Mouse (Mus musculus): ENCODE measurements at regions not wholly inside any gene's neighbourhood (a gene's known extent, or its start where the extent isn't known, plus 50 kb on each side); places are given as distances from the start of the nearest gene placed in this dataset.

DNA sequence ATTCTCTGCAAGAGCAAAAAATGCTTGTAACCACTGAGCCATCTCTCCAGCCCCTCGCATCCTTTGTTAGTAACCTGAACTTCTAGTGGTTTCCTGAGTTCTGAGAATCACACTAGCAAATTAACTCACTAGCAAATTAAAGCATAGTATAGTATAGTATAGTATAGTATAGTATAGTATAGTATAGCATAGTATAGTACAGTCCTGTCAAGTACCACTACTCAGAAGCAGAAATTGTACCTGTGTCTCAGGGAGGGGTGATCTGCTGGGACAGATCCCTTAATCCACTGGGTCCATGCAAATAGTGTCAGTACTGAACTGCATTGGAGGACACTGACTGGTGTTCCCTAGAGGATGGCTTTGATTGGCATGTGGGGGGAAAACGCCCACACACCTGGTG, 76.2 kb downstream of the Dyrk2 start:
- intact Hi-C loops (cut with DNase I) = no loop called here
- DNase-seq (ENCODE audit: low spot score in 2 of 2) = no peak

DNA sequence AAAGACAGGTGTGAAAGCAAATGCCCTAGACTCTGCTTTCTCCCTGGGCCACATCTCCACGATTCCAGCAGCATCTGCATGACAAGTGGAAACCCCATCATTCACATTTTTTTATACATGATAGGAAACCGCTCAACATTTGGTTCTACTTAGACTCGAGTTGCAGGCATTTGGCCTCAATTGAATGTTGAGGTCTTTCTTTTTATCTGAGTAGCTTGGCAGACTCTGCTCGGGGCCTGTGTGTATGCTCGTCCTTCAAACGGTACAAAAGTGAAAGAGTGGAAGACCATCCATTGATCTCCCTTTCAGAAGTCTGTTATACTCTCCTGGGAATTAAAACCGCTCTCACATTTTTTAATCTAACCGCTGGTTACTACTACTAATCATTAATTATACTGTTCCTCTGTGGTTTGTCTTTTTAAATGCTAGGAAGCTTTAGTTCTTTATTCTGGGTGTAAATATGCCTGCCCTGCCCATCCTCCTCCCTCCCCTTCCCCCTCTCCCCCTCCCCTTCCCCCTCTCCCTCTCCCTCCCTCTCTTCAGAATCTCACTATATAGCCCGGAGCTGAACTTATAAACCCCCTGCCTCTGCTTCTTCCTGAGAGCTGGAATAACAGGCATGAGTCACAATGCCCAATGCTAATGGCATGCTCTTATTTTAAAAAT, 75.5 kb downstream of the Dyrk2 start:
- intact Hi-C loops (cut with DNase I) = no loop called here
- no peak for DNase-seq (ENCODE audit: low spot score in 2 of 2)

DNA sequence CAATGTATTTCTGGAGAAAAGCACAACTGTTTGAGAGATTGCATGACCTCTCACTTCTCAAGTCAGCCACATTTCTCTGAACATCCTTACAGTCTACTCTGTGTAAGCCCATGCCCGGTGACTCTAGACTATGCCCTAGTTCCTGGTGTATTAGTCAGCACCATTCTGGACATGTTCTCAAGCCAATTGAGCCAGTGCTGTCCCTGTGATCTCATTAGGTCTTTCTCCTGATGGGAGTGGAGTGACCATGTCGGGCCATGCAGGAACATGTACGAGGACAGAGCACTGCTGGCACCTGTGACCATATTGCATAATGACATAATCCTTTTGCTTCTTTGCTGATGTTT, 75.0 kb downstream of the Dyrk2 start:
- intact Hi-C loops (cut with DNase I) = no loop called here

GRCm38 (mm10) chr10:118796512-118796911, 73.5 kb downstream of the Dyrk2 start:
- intact Hi-C loops (cut with DNase I) = no loop called here
- no peak for DNase-seq (ENCODE audit: low spot score in 2 of 2)

More for the DNA sequence above, 75.0 kb downstream of the Dyrk2 start:
- DNase-seq (ENCODE audit: low spot score in 2 of 2) = no peak

GRCm38 (mm10) chr10:118797256-118797655, 72.8 kb downstream of the Dyrk2 start:
- no peak for DNase-seq (ENCODE audit: low spot score in 2 of 2)
- intact Hi-C loops (cut with DNase I) = no loop called here

DNA sequence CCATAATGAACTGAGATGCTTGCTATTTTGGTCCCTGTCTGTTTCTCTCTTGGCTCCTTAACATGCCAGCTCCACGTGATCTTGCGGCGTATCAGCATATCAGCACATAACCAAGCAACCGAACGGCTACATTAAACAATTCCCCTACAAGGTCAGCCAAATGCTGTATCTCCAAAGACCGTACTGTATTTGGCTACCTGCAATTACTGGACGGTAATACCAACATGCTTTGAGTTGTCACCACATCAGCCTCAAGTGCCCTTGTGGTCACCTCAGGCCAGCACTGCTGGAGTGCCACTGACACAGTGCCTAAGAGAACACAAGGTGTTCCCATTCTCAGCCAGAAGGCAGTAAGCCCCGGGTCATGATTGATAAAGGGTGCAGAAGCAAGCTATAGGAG, 70.2 kb downstream of the Dyrk2 start:
- peak in 1 of 2 experiments; percentile 39 for DNase-seq (ENCODE audit: low spot score in 2 of 2)
- intact Hi-C loops (cut with DNase I) = no loop called here

GRCm38 (mm10) chr10:118803922-118804557, 66.0 kb downstream of the Dyrk2 start:
- intact Hi-C loops (cut with DNase I) = no loop called here
- no peak for DNase-seq (ENCODE audit: low spot score in 2 of 2)

DNA sequence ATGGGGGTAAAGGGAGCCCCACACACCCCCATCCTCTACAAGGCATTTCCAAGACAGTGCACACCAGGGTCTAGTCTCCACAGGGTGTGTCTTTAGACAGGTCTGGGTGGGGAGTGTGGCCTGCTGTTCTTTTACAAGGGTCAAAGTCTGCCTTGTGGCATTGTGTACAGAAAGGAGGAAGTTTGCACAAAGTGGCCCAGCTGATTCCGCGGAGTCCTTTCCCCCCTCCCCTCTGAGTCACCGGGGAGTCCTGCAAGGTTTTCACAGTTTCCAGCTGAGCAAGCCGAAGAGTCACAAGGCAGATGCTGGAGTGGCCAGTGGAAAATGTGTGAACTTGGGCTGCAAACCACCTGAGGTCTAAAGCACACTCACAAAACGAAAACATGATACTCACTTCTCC, 65.4 kb downstream of the Dyrk2 start:
- DNase-seq (ENCODE audit: low spot score in 2 of 2) = peak in 1 of 2 experiments; percentile 22

More for the DNA sequence above, 65.4 kb downstream of the Dyrk2 start:
- intact Hi-C loops (cut with DNase I) = no loop called here

Data from left cerebral cortex, postnatal 25 days (tissue).